Mouse (Mus musculus) midbrain, embryonic 14.5 days (tissue): ENCODE results near the gene Lhfpl2. TPM values are rescaled to one million over a fixed set of nuclear protein-coding genes. Genes with fewer than 3 reads are reported as not detected.
A peak's percentile ranks its signal among the peaks of the same experiment; 100 is the strongest.

Experiments
- ATAC-seq: fragments of 200-750 bp; cut with Nextera tagmentation; 2 replicates; pipeline ENCODE4 v1.8.0; 2017; ENCODE audit warnings: moderate number of reproducible peaks, moderate library complexity; ENCODE audit not compliant: low FRiP score, low TSS enrichment
- DNase-seq: peaks from one replicate; pipeline ENCODE4 v3.0.0-alpha.2; 2015
- H3K27ac ChIP-seq: fragments of 300-500 bp; sonication (generic); replicated peaks from 2 replicates; pipeline ENCODE4 v1.5.1; 2014; ENCODE audit warnings: mild to moderate bottlenecking, low read depth, low read length, moderate library complexity
- H3K27me3 ChIP-seq: fragments of 300-500 bp; sonication (generic); 2 replicates; pipeline ENCODE4 v1.6.1; 2014; ENCODE audit warnings: low read length, control low read depth, mixed read lengths; ENCODE audit not compliant: control insufficient read depth, insufficient read depth
- H3K36me3 ChIP-seq: fragments of 300-500 bp; sonication (generic); 2 replicates; pipeline ENCODE4 v1.6.1; 2014; ENCODE audit warnings: low read length, control low read depth; ENCODE audit not compliant: control insufficient read depth, insufficient read depth
- H3K4me1 ChIP-seq: fragments of 300-500 bp; sonication (generic); 2 replicates; pipeline ENCODE4 v1.6.1; 2014; ENCODE audit warnings: mild to moderate bottlenecking, antibody characterized with exemption, low read length, control low read depth; ENCODE audit not compliant: control insufficient read depth, insufficient read depth
- H3K4me2 ChIP-seq: fragments of 300-500 bp; sonication (generic); 2 replicates; pipeline ENCODE4 v1.6.1; 2014; ENCODE audit warnings: mild to moderate bottlenecking, low read length, moderate library complexity
- H3K4me3 ChIP-seq: fragments of 300-500 bp; sonication (generic); replicated peaks from 2 replicates; pipeline ENCODE4 v1.5.1; 2014; ENCODE audit warnings: low read depth, low read length
- H3K9ac ChIP-seq: fragments of 300-500 bp; sonication (generic); replicated peaks from 2 replicates; pipeline ENCODE4 v1.6.1; 2014; ENCODE audit warnings: mild to moderate bottlenecking, low read length, moderate library complexity
- H3K9me3 ChIP-seq: fragments of 300-500 bp; sonication (generic); 2 replicates; pipeline ENCODE4 v1.6.1; 2016; ENCODE audit warnings: low read length, control low read depth, mixed read lengths; ENCODE audit not compliant: control insufficient read depth
- WGBS: fragments of 180-500 bp; shearing (Covaris S2); extraction: QIAGEN DNeasy Blood & Tissue Kit; methylation state at CpG from one replicate; pipeline ENCODE4 v1.1.7; 2014; 5-methylcytosine and 5-hydroxymethylcytosine counted together
- polyA plus RNA-seq: library from polyadenylated mRNA; unstranded; fragments of >200 nt; fragmentation: Nextera tagmentation; extraction: Ambion mirVana; gene quantifications from 2 replicates; pipeline ENCODE4 v1.2.1, GENCODE M21; 2014

The Lhfpl2 gene
- polyA plus RNA-seq, 1 experiment from 2014 or later: 14.2 TPM

- peak; percentile 61 for DNase-seq
- Histone ChIP-seq H3K36me3 (no peaks in the 10 kb centered on the region), H3K4me3 (no peak overlapping the region), H3K9me3 (no peaks in the 10 kb centered on the region), H3K4me2 (no peak overlapping the region), H3K27me3 (peaks cover 9% of the 10 kb centered on the region), H3K27ac (0 out of 2 replicates have a peak overlapping the region, but pooled peaks have one; percentile 32), H3K9ac (no peak overlapping the region), H3K4me1 (peaks cover 22% of the 10 kb centered on the region)
- peak; percentile 57 for ATAC-seq
- WGBS: 48% methylated on average over 11 of the region's 11 CpGs
These were observed 120.9 kb downstream of the Lhfpl2 start for GRCm38 (mm10) chr13:94178401-94179040.

DNA sequence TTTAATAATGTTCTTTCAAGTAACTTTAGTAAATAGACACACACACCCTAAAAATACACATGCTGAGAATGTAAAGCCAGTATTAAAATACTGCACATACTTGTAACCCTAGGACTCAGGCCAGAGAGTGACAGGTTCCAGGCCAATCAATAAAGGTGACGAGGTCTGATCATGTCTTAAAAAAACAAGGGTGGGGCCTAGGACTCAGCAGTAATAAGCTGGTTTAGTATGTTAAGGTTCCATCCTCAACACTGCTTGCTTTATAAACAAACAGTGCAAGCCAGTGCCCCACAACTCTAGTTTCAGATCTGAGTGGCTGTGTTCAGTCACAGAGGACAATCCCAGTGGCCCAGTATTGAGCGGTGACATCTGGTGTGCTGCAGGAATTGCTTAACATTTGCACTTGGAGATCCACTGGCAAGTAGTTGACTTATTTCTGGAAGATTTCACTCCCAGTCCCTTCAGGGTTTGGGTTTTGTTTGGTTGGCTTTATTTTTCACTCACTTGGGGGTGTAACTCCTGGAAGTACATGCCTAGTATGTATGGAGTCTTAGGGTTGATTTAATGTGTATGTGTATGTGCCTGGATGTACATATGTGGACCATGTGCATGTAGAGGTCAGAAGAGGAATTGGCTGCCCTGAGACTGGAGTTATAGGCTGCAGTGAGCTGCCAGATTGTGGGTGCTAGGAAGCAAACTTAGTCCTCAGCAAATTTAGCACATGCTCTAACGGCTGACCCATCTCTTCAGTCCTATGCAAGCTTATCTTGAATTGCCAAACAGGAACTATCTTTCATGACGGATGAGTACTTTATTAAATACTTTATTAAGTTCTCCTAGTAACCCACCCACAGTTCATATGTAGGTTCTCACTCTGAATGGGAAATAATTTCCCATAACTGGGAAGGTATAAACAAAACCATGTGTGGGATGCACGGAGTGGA is 123.2 kb downstream of the Lhfpl2 start:
- no peak overlapping the region for H3K4me2 ChIP-seq
- H3K9me3 ChIP-seq: no peaks in the 10 kb centered on the region
- H3K9ac ChIP-seq: no peak overlapping the region
- H3K27ac ChIP-seq: no peak overlapping the region
- no peaks in the 10 kb centered on the region for H3K36me3 ChIP-seq
- H3K4me3 ChIP-seq: no peak overlapping the region
- no peaks in the 10 kb centered on the region for H3K27me3 ChIP-seq
- no peak for ATAC-seq
- 90% methylated on average over 5 of the region's 5 CpGs for WGBS
- no peak for DNase-seq
- H3K4me1 ChIP-seq: peaks cover 10% of the 10 kb centered on the region

- Histone ChIP-seq H3K9ac (no peak overlapping the region), H3K27ac (no peak overlapping the region), H3K4me3 (no peak overlapping the region), H3K27me3 (no peaks in the 10 kb centered on the region), H3K36me3 (no peaks in the 10 kb centered on the region), H3K4me2 (no peak overlapping the region), H3K4me1 (peaks cover 10% of the 10 kb centered on the region), H3K9me3 (no peaks in the 10 kb centered on the region)
- 85% methylated on average over 5 of the region's 5 CpGs for WGBS
- ATAC-seq (no peak), DNase-seq (no peak)
These were observed 124.4 kb downstream of the Lhfpl2 start for GRCm38 (mm10) chr13:94182026-94182425.

DNA sequence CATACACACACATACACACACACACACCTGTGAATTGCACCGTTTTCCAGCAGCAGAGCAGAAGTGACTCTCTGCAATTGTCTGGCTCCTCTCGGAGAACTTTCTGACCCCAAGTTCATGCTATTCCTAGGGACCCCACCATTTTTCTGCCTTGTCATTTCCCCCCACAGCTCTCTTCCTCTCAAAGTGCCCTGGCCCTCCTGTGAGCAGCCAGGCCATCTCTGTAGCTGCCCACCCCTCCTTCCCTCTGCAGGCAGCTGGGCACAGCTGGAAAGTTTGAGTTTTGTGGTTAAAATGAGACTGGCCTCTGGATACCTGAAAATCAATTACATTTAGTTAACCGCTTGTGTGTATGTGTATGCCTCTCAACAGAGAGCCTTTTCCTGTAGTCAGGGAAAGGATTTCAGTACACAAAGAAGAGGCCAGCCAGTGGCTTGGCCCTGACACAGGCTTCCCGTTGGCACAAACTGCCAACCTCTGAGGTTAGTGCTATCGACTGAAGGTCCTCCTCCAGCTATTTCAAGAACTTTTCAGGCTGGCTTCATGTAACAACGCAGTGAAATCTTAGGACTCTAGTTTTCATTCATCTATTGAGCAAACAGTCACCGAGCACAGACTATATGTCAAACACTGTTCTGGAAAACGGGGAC is 125.9 kb downstream of the Lhfpl2 start:
- H3K27me3 ChIP-seq: no peaks in the 10 kb centered on the region
- H3K4me3 ChIP-seq: no peak overlapping the region
- WGBS: 89% methylated on average over 8 of the region's 8 CpGs
- peaks cover 9% of the 10 kb centered on the region for H3K4me1 ChIP-seq
- H3K27ac ChIP-seq: no peak overlapping the region
- ATAC-seq (no peak), DNase-seq (no peak)
- H3K9me3 ChIP-seq: no peaks in the 10 kb centered on the region
- H3K36me3 ChIP-seq: no peaks in the 10 kb centered on the region
- H3K9ac ChIP-seq: no peak overlapping the region
- H3K4me2 ChIP-seq: no peak overlapping the region

- Histone ChIP-seq H3K27ac (no peak overlapping the region), H3K9ac (no peak overlapping the region), H3K4me2 (no peak overlapping the region), H3K27me3 (no peaks in the 10 kb centered on the region), H3K36me3 (no peaks in the 10 kb centered on the region), H3K4me3 (no peak overlapping the region), H3K4me1 (peaks cover 9% of the 10 kb centered on the region; the same call in 1 of the 2 replicates), H3K9me3 (no peaks in the 10 kb centered on the region)
- DNase-seq (no peak), ATAC-seq (no peak)
- 89% methylated on average over 10 of the region's 10 CpGs for WGBS
These were observed 127.3 kb downstream of the Lhfpl2 start for GRCm38 (mm10) chr13:94184726-94185456.

DNA sequence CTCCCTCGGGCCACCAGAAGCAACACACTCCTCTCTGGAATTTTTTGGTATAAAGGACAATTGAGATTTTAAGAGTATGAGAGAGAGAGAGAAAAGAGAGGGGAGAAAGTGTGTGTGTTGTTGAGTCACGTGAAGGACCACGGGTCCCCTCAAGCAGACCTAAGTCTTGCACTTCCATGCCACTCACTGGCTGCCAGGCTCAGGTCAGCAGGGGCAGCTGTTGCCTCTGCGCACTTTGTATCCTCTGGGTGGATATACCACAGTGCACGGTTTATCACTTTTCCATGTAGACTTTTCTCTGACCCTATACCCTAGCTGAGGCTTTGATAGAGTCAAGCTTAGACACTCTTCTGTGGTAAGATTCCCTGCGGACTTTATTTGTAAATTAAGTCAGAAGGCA is 128.0 kb downstream of the Lhfpl2 start:
- no peaks in the 10 kb centered on the region for H3K27me3 ChIP-seq
- no peak overlapping the region for H3K9ac ChIP-seq
- peaks cover 9% of the 10 kb centered on the region; the same call in 1 of the 2 replicates for H3K4me1 ChIP-seq
- 90% methylated on average over 5 of the region's 6 CpGs for WGBS
- H3K27ac ChIP-seq: no peak overlapping the region
- no peaks in the 10 kb centered on the region for H3K36me3 ChIP-seq
- no peak overlapping the region for H3K4me2 ChIP-seq
- DNase-seq (no peak), ATAC-seq (no peak)
- H3K4me3 ChIP-seq: no peak overlapping the region
- H3K9me3 ChIP-seq: no peaks in the 10 kb centered on the region

DNA sequence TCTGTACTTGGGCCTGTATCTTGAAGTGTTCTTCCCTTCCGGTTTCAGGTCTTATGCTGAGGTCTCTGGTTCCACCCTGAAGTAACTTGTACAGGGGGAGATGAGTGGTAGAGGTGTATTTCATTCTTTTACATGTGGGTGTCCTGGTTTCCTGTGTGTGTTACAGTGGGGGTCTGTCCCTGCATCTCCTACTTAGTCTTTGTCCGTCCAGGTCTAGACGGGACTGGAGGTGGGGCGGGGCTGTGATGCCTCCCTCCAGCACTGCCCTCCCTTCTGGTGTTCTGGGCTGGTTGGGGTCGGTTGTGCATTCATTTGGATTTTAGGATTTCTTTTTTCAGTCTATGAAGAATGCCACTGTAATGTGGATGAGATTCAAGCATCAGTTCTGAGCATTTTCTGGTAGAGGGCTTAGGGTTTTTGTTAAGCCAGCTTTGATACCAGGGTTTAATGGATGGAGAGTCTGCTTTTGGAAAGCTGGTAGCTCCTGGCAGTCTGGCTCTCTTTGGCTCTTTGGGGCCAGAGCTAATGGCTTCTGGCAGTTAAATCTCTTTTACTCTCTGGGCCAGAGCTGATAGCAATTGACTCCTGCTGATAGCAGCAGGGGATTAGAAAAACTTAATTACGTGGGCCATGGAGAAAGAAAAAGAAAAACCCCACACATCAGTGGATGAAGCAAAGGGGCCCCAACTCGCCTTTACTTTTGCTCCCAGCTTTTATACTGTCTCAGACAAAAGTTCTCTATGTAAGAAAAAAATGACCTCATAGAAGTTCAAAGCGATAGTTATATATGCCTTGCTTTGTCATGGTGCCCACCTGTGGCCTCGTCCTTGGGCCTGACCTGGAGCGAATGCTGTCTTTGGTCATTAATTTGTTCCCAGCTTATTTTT is 130.8 kb downstream of the Lhfpl2 start:
- WGBS: 15% methylated on average over 10 of the region's 10 CpGs
- Histone ChIP-seq H3K9me3 (no peaks in the 10 kb centered on the region), H3K27ac (peak overlapping the region; percentile 55), H3K4me2 (no peak overlapping the region), H3K4me1 (peaks cover 9% of the 10 kb centered on the region; the same call in 1 of the 2 replicates), H3K27me3 (no peaks in the 10 kb centered on the region), H3K9ac (no peak overlapping the region), H3K4me3 (no peak overlapping the region), H3K36me3 (peaks cover 2% of the 10 kb centered on the region; the same call in 1 of the 2 replicates)
- ATAC-seq: peak; percentile 62; the same call in 1 of the 2 replicates
- peak; percentile 66 for DNase-seq
